Mouse (Mus musculus) cerebellum, adult 2 months (tissue): ENCODE measurements around the gene Fgfr2. TPM values are rescaled to one million over a fixed set of nuclear protein-coding genes. Genes with fewer than 3 reads are reported as not detected.
"Not testable (repeated sequence)": the region's sequence is repeated elsewhere in the genome, so short reads cannot be mapped to it uniquely, and the experiment has no call there.

ENCODE experiments used
- DNase-seq, 2 experiments: peaks; one replicate each; pipeline ENCODE4 v3.0.0; 2021
- H3K27ac ChIP-seq: fragments of 200-500 bp; 2 replicates; pipeline ENCODE4 v1.5.1; 2012; ENCODE audit warnings: low read length, control low read depth, inconsistent platforms; ENCODE audit not compliant: insufficient read depth
- H3K27me3 ChIP-seq: fragments of 200-500 bp; 2 replicates; pipeline ENCODE4 v1.6.1; 2012; ENCODE audit warnings: inconsistent platforms, mild to moderate bottlenecking, low read length, moderate library complexity; ENCODE audit not compliant: control insufficient read depth, insufficient read depth
- H3K4me1 ChIP-seq: fragments of 200-500 bp; 2 replicates; pipeline ENCODE4 v1.6.1; 2011; ENCODE audit warnings: low read length; ENCODE audit not compliant: control insufficient read depth, insufficient read depth
- H3K4me3 ChIP-seq: fragments of 200-500 bp; replicated peaks from 2 replicates; pipeline ENCODE3; 2011; ENCODE audit warnings: mild to moderate bottlenecking, low read depth, low read length, control low read depth; ENCODE audit not compliant: insufficient read depth
- CTCF ChIP-seq: fragments of 200-500 bp; IDR thresholded peaks from 2 replicates; pipeline ENCODE4 v1.5.1; 2011; ENCODE audit warnings: low read depth, mild to moderate bottlenecking, control low read depth, low read length, moderate library complexity, borderline replicate concordance; ENCODE audit not compliant: insufficient read depth
- POLR2A ChIP-seq: fragments of 200-500 bp; IDR thresholded peaks from 2 replicates; pipeline ENCODE4 v1.6.1; 2011; ENCODE audit warnings: low read length, control low read depth, borderline replicate concordance; ENCODE audit not compliant: insufficient read depth
- WGBS: fragments of 180-500 bp; shearing (Covaris S2); methylation state at CpG from one replicate; pipeline ENCODE4 v1.1.7; 2018; 5-methylcytosine and 5-hydroxymethylcytosine counted together
- polyA plus RNA-seq: library from polyadenylated mRNA; depleted of rRNA; stranded (reverse); fragments of >200 nt; gene quantifications from 2 replicates; pipeline ENCODE4 v1.2.3, GENCODE M21; 2012

Fgfr2 gene
- polyA plus RNA-seq, 1 experiment: 95.3 TPM

GRCm38 (mm10) chr7:132507361-132507760 lies 615.8 kb downstream of the Fgfr2 start:
- Histone ChIP-seq H3K27me3 (no peaks in the 10 kb centered on the region), H3K4me3 (no peak overlapping the region), H3K4me1 (no peaks in the 10 kb centered on the region), H3K27ac (no peak overlapping the region)
- no peak for TF ChIP-seq POLR2A
- TF ChIP-seq CTCF: peak; percentile 31; the same call in 1 of the 2 replicates
- peak in 1 of 2 experiments; percentile 9 for DNase-seq
- 56% methylated on average over 4 of the region's 4 CpGs for WGBS

DNA sequence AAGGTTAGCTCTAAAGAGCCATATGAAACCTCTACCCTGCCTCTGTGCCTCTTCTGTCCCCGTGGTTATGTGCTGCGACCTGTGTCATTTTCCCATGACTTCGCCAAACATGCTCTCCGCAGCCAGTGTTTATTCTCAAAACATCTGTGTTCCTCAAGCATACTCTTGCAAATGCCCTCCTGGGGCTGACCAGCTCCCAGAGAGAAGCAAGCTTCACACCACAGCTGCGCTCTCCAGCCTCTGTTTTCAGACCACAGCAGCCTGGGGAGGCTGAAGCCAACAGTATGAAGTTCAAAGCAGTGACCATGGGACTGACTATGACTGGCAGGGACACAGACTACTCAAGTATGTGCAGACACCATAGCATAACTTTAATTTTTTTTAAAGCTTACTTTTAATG lies 616.9 kb downstream of the Fgfr2 start:
- no peak for DNase-seq
- no peak overlapping the region for H3K27ac ChIP-seq
- H3K4me1 ChIP-seq: no peaks in the 10 kb centered on the region
- 69% methylated on average over 5 of the region's 5 CpGs for WGBS
- TF ChIP-seq CTCF: no peak
- TF ChIP-seq POLR2A: no peak
- H3K27me3 ChIP-seq: no peaks in the 10 kb centered on the region
- H3K4me3 ChIP-seq: no peak overlapping the region

- not testable (repeated sequence) for H3K4me1 ChIP-seq, DNase-seq, H3K27ac ChIP-seq, H3K4me3 ChIP-seq, H3K27me3 ChIP-seq
Measured at GRCm38 (mm10) chr7:132502445-132502844, 620.7 kb downstream of the Fgfr2 start.

GRCm38 (mm10) chr7:132497142-132497541 lies 626.0 kb downstream of the Fgfr2 start:
- DNase-seq: no peak
- no peak overlapping the region for H3K4me3 ChIP-seq
- no peaks in the 10 kb centered on the region for H3K4me1 ChIP-seq
- H3K27ac ChIP-seq: no peak overlapping the region
- TF ChIP-seq CTCF (no peak), POLR2A (no peak)
- 95% methylated on average over 3 of the region's 3 CpGs for WGBS
- no peaks in the 10 kb centered on the region for H3K27me3 ChIP-seq

DNA sequence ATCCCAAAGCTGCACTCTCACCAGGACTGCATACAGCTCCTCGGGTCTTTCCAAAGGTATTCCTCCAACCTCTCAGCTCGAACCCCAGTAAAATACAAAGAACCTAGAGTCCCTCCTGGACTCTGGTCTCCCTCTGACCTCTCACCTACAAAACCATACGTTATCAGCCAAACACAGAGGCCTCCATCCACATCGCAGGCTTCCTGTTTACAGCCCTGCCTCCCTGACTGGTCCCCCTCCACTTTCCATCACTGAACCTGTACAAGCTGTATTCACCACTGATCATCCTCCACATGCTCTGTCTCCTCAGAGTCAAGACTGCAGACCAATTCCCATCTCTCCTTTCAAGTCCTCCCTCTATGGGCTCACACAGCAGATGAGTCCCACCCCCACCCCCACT lies 628.9 kb downstream of the Fgfr2 start:
- Histone ChIP-seq H3K4me1 (no peaks in the 10 kb centered on the region), H3K27ac (no peak overlapping the region), H3K4me3 (no peak overlapping the region), H3K27me3 (no peaks in the 10 kb centered on the region)
- 83% methylated on average over 4 of the region's 4 CpGs for WGBS
- DNase-seq: no peak
- TF ChIP-seq POLR2A: no peak
- no peak for TF ChIP-seq CTCF

DNA sequence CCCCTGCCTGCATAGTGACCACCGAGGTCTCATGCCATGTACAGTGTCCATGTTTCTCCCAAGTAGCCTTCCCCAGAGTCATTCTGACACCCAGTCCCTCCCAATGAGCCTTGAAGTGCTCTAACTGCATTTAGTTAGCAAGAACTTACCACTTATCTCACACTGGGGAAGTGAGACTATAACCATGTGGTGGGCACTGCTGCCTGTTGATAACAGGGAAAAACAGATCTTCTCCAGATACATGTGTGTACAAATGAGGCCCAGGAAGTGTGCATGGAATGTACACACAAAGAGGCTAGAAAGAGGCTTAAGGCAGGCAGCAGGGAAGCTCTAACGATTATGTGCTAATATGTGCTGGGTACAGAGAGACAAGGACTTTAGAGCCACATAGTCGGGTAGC lies 629.5 kb downstream of the Fgfr2 start:
- Histone ChIP-seq H3K4me1 (no peaks in the 10 kb centered on the region), H3K27me3 (no peaks in the 10 kb centered on the region), H3K4me3 (no peak overlapping the region), H3K27ac (no peak overlapping the region)
- WGBS: 79% methylated on average over 3 of the region's 3 CpGs
- no peak for DNase-seq
- TF ChIP-seq CTCF (no peak), POLR2A (no peak)

- TF ChIP-seq CTCF (no peak), POLR2A (no peak)
- Histone ChIP-seq H3K27me3 (no peaks in the 10 kb centered on the region), H3K4me1 (no peaks in the 10 kb centered on the region), H3K4me3 (no peak overlapping the region), H3K27ac (no peak overlapping the region)
- 93% methylated on average over 7 of the region's 7 CpGs for WGBS
- DNase-seq: no peak
Measured at GRCm38 (mm10) chr7:132491902-132492301, 631.2 kb downstream of the Fgfr2 start.

- 35% methylated on average over 6 of the region's 6 CpGs for WGBS
Measured at GRCm38 (mm10) chr7:132487361-132487760, 635.8 kb downstream of the Fgfr2 start.

More at GRCm38 (mm10) chr7:132487361-132487760, 635.8 kb downstream of the Fgfr2 start:
- DNase-seq: no peak
- Histone ChIP-seq H3K27me3 (no peaks in the 10 kb centered on the region), H3K4me3 (no peak overlapping the region), H3K27ac (no peak overlapping the region), H3K4me1 (no peaks in the 10 kb centered on the region)
- no peak for TF ChIP-seq CTCF
